Mouse (Mus musculus) embryonic facial prominence, embryonic 11.5 days (tissue): ENCODE results near the gene Cd59b. TPM values are rescaled to one million over a fixed set of nuclear protein-coding genes. Genes with fewer than 3 reads are reported as not detected.
"Not testable (repeated sequence)": the region's sequence is repeated elsewhere in the genome, so short reads cannot be mapped to it uniquely, and the experiment has no call there.

Experiments
- ATAC-seq: fragments of 200-750 bp; cut with Nextera tagmentation; replicated peaks from 2 replicates; pipeline ENCODE4 v1.8.0; 2017; ENCODE audit warnings: low read depth; ENCODE audit not compliant: insufficient number of reproducible peaks, low FRiP score, low TSS enrichment
- DNase-seq: peaks from one replicate; pipeline ENCODE4 v3.0.0-alpha.2; 2015; ENCODE audit warnings: low spot score
- H3K27ac ChIP-seq: fragments of 300-500 bp; sonication (generic); replicated peaks from 2 replicates; pipeline ENCODE4 v1.5.1; 2014; ENCODE audit warnings: mild to moderate bottlenecking, low read depth, low read length, control low read depth
- H3K27me3 ChIP-seq: fragments of 300-500 bp; sonication (generic); 2 replicates; pipeline ENCODE4 v1.6.1; 2014; ENCODE audit warnings: mild to moderate bottlenecking, low read length, moderate library complexity, mixed read lengths; ENCODE audit not compliant: control insufficient read depth, insufficient read depth
- H3K36me3 ChIP-seq: fragments of 300-500 bp; sonication (generic); replicated peaks from 2 replicates; pipeline ENCODE4 v1.6.1; 2014; ENCODE audit warnings: low read depth, mild to moderate bottlenecking, low read length, moderate library complexity, mixed read lengths; ENCODE audit not compliant: control insufficient read depth, insufficient read depth
- H3K4me1 ChIP-seq: fragments of 300-500 bp; sonication (generic); 2 replicates; pipeline ENCODE4 v1.6.1; 2014; ENCODE audit warnings: low read length, mixed read lengths; ENCODE audit not compliant: control insufficient read depth, insufficient read depth
- H3K4me2 ChIP-seq: fragments of 300-500 bp; sonication (generic); 2 replicates; pipeline ENCODE4 v1.6.1; 2014; ENCODE audit warnings: low read depth, mild to moderate bottlenecking, control low read depth, low read length, moderate library complexity
- H3K4me3 ChIP-seq: fragments of 300-500 bp; sonication (generic); 2 replicates; pipeline ENCODE4 v1.5.1; 2014; ENCODE audit warnings: low read depth, low read length, control low read depth
- H3K9ac ChIP-seq: fragments of 300-500 bp; sonication (generic); replicated peaks from 2 replicates; pipeline ENCODE4 v1.6.1; 2014; ENCODE audit warnings: mild to moderate bottlenecking, control low read depth, low read length
- H3K9me3 ChIP-seq: fragments of 300-500 bp; sonication (generic); replicated peaks from 2 replicates; pipeline ENCODE4 v1.6.1; 2016; ENCODE audit warnings: mild to moderate bottlenecking, low read length, inconsistent platforms, mixed read lengths; ENCODE audit not compliant: control insufficient read depth
- WGBS: fragments of 180-500 bp; shearing (Covaris S2); extraction: QIAGEN DNeasy Blood & Tissue Kit; methylation state at CpG from one replicate; pipeline ENCODE4 v1.1.7; 2014; 5-methylcytosine and 5-hydroxymethylcytosine counted together
- polyA plus RNA-seq: library from polyadenylated mRNA; unstranded; fragments of >200 nt; fragmentation: Nextera tagmentation; extraction: Ambion mirVana; gene quantifications from 2 replicates; pipeline ENCODE4 v1.2.1, GENCODE M21; 2014

Cd59b gene
- polyA plus RNA-seq, 1 experiment from 2014 or later, result 3.7 TPM

DNA sequence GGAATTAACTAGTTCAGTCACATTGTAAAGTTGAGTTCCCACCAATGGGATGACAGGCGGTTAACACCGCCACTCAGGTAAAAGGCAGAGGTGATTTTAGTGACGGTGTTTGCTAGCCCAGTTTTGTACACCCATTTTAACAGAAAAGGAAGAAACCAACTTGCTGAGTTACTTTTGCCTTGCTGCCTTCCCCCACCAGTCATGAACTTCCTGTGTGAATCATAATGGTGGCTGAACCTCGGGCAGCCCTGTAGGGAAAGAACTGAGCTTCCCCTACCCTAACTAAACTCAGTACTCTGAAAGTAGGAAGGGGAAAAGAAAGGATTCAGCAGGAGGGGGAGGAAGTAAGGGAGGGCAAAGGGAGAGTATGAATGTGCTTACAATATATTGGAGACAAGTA, 40.4 kb downstream of the Cd59b start:
- Histone ChIP-seq H3K4me2 (no peak overlapping the region), H3K4me3 (no peak overlapping the region), H3K27me3 (no peaks in the 10 kb centered on the region), H3K4me1 (no peaks in the 10 kb centered on the region), H3K9me3 (no peaks in the 10 kb centered on the region), H3K9ac (no peak overlapping the region), H3K36me3 (no peaks in the 10 kb centered on the region), H3K27ac (no peak overlapping the region)
- 89% methylated on average over 4 of the region's 4 CpGs for WGBS
- no peak for ATAC-seq
- no peak for DNase-seq

DNA sequence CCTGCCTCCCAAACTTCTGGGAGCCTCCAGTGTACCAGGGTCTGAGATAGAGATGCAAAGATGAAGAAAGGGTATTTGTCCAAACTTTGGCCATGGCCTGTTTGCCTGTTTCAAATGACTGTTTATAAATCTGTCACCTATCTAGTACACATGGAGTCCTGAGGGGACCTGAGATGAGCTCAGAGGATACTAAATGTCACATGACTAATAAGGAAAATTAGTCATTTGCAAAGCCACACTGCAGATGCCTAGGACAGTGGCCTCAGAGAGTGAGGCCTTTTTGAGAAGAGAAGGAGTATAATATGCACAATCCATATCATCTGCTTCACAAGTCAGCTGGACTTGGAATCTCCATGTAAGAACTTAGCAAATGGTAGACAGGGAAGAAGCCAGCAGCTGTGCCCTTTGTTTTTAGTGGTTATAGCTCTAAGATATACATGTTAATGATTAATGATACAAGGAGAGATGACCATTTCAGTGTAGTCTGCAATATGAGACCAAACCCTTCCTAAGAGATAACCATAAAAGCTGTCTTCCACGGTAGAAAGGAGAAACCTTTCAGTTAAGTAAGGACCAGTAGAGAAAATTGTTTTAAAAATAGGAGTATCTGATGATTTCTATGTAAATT, 41.6 kb downstream of the Cd59b start:
- not testable (repeated sequence) for H3K9me3 ChIP-seq, H3K36me3 ChIP-seq, H3K27me3 ChIP-seq, H3K4me3 ChIP-seq, H3K9ac ChIP-seq, H3K27ac ChIP-seq, DNase-seq, ATAC-seq, H3K4me1 ChIP-seq, H3K4me2 ChIP-seq
- WGBS, result no CpG with 5 or more reads among the region's 1 CpGs

DNA sequence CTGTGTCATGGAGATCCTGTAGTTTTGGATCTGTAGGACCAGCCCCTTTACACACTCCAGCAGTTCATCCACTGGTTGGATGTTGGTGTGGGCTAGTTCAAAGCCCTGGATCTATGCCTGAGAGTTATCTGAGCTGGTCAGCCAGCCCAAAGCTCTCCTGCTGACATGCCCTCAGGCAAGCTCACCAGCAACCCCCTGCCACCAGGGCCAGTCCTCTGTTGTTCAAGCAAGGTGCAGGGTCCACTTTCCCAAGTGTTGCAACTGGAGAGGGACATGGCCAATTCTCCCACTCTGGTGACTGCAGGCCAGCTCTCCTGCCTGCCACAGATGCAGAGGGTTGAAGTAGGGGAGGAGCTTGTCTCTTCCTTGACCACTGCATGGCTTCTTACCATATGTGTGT, 43.9 kb downstream of the Cd59b start:
- H3K27me3 ChIP-seq, H3K27ac ChIP-seq, H3K4me1 ChIP-seq, H3K4me3 ChIP-seq, H3K4me2 ChIP-seq, H3K9ac ChIP-seq, DNase-seq, ATAC-seq, H3K9me3 ChIP-seq, H3K36me3 ChIP-seq: not testable (repeated sequence)

DNA sequence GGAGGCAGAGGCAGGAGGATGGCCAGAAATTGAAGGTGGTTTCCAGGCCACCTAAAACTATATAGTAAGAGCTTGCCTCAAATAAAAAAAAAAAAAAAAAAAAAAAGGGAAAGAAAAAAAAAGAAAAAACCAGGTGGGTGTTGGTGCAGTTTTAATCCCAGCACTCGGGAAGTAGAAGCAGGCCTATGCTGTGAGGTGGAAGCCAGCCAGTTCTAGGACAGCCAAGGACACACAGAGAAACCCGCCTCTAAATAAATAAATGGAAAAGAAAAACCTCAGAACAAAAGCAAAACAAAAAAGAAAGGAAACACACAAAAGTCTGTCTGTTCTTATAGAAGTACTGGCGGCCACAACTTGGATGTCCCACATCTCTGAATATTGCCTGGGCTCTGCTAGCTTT, 45.2 kb downstream of the Cd59b start:
- 84% methylated on average over 3 of the region's 3 CpGs for WGBS
- ATAC-seq (no peak), DNase-seq (no peak)
- no peaks in the 10 kb centered on the region for H3K27me3 ChIP-seq
- H3K27ac ChIP-seq, result no peak overlapping the region
- no peak overlapping the region for H3K4me2 ChIP-seq
- H3K9ac ChIP-seq, result no peak overlapping the region
- H3K4me1 ChIP-seq, result no peaks in the 10 kb centered on the region
- no peak overlapping the region for H3K4me3 ChIP-seq
- H3K9me3 ChIP-seq, result no peaks in the 10 kb centered on the region
- no peaks in the 10 kb centered on the region for H3K36me3 ChIP-seq

DNA sequence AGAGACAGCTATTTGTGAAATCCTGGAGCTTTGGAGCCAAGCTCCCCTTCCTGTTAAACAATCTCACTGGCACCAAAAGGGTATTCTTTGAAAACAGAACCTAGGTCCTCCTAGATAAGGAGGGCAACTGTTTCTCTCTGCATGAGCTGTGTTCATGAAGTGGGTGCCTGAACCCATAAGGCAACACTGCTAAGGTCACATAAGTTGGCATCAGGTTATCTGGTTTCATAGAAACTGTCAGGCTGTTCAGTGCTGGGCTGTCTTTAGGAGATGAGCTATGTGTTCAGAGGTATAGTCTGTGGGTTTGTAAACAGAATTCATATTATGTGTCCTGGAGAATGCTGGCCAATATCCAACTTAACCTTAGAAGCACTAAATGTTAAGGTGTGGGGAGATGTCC, 47.5 kb downstream of the Cd59b start:
- H3K36me3 ChIP-seq, DNase-seq, H3K4me1 ChIP-seq, H3K9ac ChIP-seq, ATAC-seq, H3K9me3 ChIP-seq, H3K27ac ChIP-seq, H3K4me2 ChIP-seq, H3K4me3 ChIP-seq, H3K27me3 ChIP-seq: not testable (repeated sequence)

DNA sequence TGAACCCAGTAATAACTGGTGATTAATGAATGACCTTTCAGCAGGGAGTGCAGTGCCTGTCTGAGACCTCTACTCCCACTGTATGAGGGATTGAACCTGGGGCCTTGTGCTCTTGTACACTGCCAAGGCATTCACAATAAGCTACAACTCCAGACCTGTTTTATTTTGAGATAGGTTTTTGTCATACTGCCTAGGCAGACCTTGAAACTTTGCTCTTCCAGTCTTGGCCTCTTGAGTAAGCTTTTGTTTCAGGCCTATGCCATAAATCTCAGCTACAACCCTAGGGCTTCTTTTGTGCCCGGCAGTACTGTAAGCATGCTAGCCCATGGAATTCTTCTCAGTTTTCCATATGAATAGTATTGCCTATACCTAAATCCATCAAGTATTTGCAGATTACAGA, 49.4 kb downstream of the Cd59b start:
- no peak overlapping the region for H3K4me3 ChIP-seq
- no peak overlapping the region for H3K9ac ChIP-seq
- no peaks in the 10 kb centered on the region for H3K9me3 ChIP-seq
- H3K27me3 ChIP-seq, result no peaks in the 10 kb centered on the region
- H3K27ac ChIP-seq, result no peak overlapping the region
- DNase-seq, result no peak
- H3K4me1 ChIP-seq, result no peaks in the 10 kb centered on the region
- no peaks in the 10 kb centered on the region for H3K36me3 ChIP-seq
- H3K4me2 ChIP-seq, result no peak overlapping the region
- no peak for ATAC-seq
- WGBS, result 84% methylated on average over 1 of the region's 1 CpGs

DNA sequence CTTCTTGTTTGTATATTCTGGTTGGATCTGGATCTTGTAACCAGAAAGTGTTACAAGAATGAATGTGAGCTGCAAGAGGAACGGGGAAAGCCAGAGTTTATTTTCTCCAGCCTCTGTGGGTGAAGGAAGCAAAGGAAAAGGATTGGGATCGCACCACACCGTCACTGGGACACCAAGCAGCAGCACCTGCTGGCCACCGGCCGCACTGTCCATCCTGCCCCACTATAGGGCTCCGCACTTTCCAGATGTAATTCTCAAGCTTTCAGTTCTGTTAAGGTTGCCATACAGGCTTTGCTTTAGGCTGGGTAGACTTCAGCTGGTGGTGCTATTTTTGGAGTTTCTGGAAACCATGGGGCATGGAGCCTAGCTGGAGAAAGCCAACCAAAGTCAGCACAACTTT, 50.7 kb downstream of the Cd59b start:
- ATAC-seq (no peak), DNase-seq (no peak)
- no peaks in the 10 kb centered on the region for H3K9me3 ChIP-seq
- no peak overlapping the region for H3K4me2 ChIP-seq
- no peaks in the 10 kb centered on the region for H3K4me1 ChIP-seq
- no peak overlapping the region for H3K9ac ChIP-seq
- no peak overlapping the region for H3K27ac ChIP-seq
- 48% methylated on average over 6 of the region's 6 CpGs for WGBS
- no peaks in the 10 kb centered on the region for H3K36me3 ChIP-seq
- no peak overlapping the region for H3K4me3 ChIP-seq
- H3K27me3 ChIP-seq, result no peaks in the 10 kb centered on the region

DNA sequence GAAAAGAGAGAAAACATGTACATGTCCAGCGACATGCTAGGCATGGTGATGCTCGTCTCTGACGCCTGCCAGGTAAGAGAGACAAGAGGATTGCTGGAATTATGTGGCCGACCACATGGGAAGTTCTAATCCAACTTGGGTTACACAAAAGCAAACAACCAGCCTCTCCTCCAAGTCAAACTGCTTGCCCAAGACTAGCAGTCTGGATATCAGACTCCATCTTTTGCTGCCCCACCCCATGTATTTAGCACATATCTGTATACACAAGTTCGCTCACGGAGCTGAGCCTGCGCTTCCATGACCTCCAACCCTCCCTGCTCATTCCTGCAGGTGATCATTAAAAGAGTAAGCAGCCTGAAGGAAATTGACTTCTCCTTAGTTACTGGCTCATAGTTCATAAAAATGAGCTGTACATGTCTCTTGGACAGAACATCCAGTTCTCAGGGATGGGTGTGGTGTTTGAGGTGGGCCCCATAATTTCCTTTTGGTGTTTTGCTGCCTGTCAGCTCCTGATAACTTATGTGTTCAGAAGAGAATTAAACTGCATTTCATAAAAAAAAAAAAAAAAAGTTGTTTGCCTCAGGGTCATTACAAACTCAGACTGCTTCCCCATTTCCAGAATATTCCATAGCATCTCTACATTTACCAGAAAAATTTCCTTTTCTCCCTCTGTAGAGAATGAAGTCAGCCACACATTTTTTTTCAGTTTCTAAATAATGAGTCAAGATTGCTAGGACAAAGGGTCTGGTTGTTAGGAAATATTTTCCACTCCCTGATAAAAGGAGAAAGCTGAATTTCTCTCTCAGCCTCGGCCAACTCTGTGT, 52.2 kb downstream of the Cd59b start:
- H3K36me3 ChIP-seq, result no peaks in the 10 kb centered on the region
- H3K4me2 ChIP-seq, result peak overlapping the region; percentile 87
- no peaks in the 10 kb centered on the region for H3K4me1 ChIP-seq
- 81% methylated on average over 8 of the region's 8 CpGs for WGBS
- H3K27ac ChIP-seq, result no peak overlapping the region
- ATAC-seq, result no peak
- no peaks in the 10 kb centered on the region for H3K9me3 ChIP-seq
- no peak for DNase-seq
- H3K9ac ChIP-seq, result no peak overlapping the region; the same call in 1 of the 2 replicates
- H3K27me3 ChIP-seq, result no peaks in the 10 kb centered on the region
- H3K4me3 ChIP-seq, result peak overlapping the region; percentile 63; the same call in 1 of the 2 replicates
